Mouse (Mus musculus): ENCODE measurements around the gene Kcnh1. TPM values are rescaled to one million over a fixed set of nuclear protein-coding genes. Genes with fewer than 3 reads are reported as not detected.

Gene Kcnh1
- total and polyA plus RNA-seq, 3 experiments = not detected

- Histone ChIP-seq H3K4me1 (ENCODE audit: control insufficient read depth in 1 of 2, insufficient read depth in 2 of 2) (no peaks in the 10 kb centered on the region), H3K79me2 (replicated peaks; ENCODE audit: control insufficient read depth, extremely low read depth, insufficient read depth, poor library complexity, severe bottlenecking) (no peaks in the 10 kb centered on the region), H3K4me2 (ENCODE audit: insufficient read depth, low read depth, poor library complexity, severe bottlenecking) (no peak overlapping the region), H3K4me3 (replicated peaks in 1 of 3; ENCODE audit: low read depth in 2 of 3, low read length in 2 of 3, poor library complexity in 1 of 3) (no peak overlapping the region), H3K9me3 (replicated peaks; ENCODE audit: low read length) (no peaks in the 10 kb centered on the region), H3K27ac (ENCODE audit: insufficient read depth, low read depth) (no peak overlapping the region), H3K27me3 (replicated peaks) (peaks cover 71% of the 10 kb centered on the region), H3K9ac (ENCODE audit: insufficient read depth, low read depth) (no peak overlapping the region), H3K36me3 (replicated peaks in 1 of 2; ENCODE audit: control insufficient read depth in 1 of 2, insufficient read depth in 1 of 2, low read length in 1 of 2) (no peaks in the 10 kb centered on the region)
- in situ Hi-C loops (cut with MboI; ENCODE audit: low pct_ligation_motif_present, low pct_unique_long_range_greater_than_20kb, low sequenced_read_pairs) (no loop called here), dilution Hi-C loops (cut with MboI; ENCODE audit: extremely low pct_ligation_motif_present, extremely low pct_unique_long_range_greater_than_20kb, low sequenced_read_pairs) (no loop called here)
- no peak for TF ChIP-seq IRF4 (IDR thresholded peaks at IDR 0.05; ENCODE audit: low read depth, low read length)
- TF ChIP-seq MAFK (IDR thresholded peaks at IDR 0.05; ENCODE audit: insufficient replicate concordance, low read length) = no peak
- no peak for DNase-seq (ENCODE audit: extremely low read depth)
Measured at GRCm38 (mm10) chr1:192284340-192284739, 93.8 kb downstream of the Kcnh1 start.

GRCm38 (mm10) chr1:192284950-192285349 is 94.4 kb downstream of the Kcnh1 start:
- H3K9me3 ChIP-seq (replicated peaks; ENCODE audit: low read length) = no peaks in the 10 kb centered on the region
- H3K4me1 ChIP-seq (ENCODE audit: control insufficient read depth in 1 of 2, insufficient read depth in 2 of 2) = no peaks in the 10 kb centered on the region
- H3K9ac ChIP-seq (ENCODE audit: insufficient read depth, low read depth) = no peak overlapping the region
- TF ChIP-seq ZKSCAN1 (IDR thresholded peaks at IDR 0.05; ENCODE audit: borderline replicate concordance, low read depth, low read length) (no peak), SMC3 (IDR thresholded peaks at IDR 0.05; ENCODE audit: low read depth, low read length) (no peak), KAT2A (IDR thresholded peaks at IDR 0.05; ENCODE audit: insufficient replicate concordance, low read length) (no peak), BHLHE40 (IDR thresholded peaks at IDR 0.05; ENCODE audit: low read depth, low read length) (no peak), RAD21 (IDR thresholded peaks at IDR 0.05; ENCODE audit: low read depth, low read length) (no peak), JUN (IDR thresholded peaks at IDR 0.05; ENCODE audit: insufficient read depth, low read depth, low read length) (no peak), MAX (IDR thresholded peaks at IDR 0.05; ENCODE audit: low read length) (no peak), PAX5 (IDR thresholded peaks at IDR 0.05; ENCODE audit: low read length) (no peak), JUND (conservative IDR thresholded peaks at IDR 0.05; ENCODE audit: low read depth, low read length) (no peak), TBP (conservative IDR thresholded peaks at IDR 0.05; ENCODE audit: low read depth, low read length) (no peak), E2F4 (IDR thresholded peaks at IDR 0.05; ENCODE audit: insufficient replicate concordance, low read depth, low read length) (no peak), SIN3A (IDR thresholded peaks at IDR 0.05; ENCODE audit: low read length) (no peak), IRF4 (IDR thresholded peaks at IDR 0.05; ENCODE audit: low read depth, low read length) (no peak), EP300 (IDR thresholded peaks at IDR 0.05; ENCODE audit: low read length) (no peak), NELFE (IDR thresholded peaks at IDR 0.05; ENCODE audit: low read depth, low read length) (no peak)
- H3K79me2 ChIP-seq (replicated peaks; ENCODE audit: control insufficient read depth, extremely low read depth, insufficient read depth, poor library complexity, severe bottlenecking) = no peaks in the 10 kb centered on the region
- H3K27ac ChIP-seq (ENCODE audit: insufficient read depth, low read depth) = no peak overlapping the region
- DNase-seq (ENCODE audit: extremely low read depth) = no peak
- peaks cover 73% of the 10 kb centered on the region for H3K27me3 ChIP-seq (replicated peaks)
- no peak overlapping the region for H3K4me3 ChIP-seq (replicated peaks in 1 of 3; ENCODE audit: low read depth in 2 of 3, low read length in 2 of 3, poor library complexity in 1 of 3)
- dilution Hi-C loops (cut with MboI; ENCODE audit: extremely low pct_ligation_motif_present, extremely low pct_unique_long_range_greater_than_20kb, low sequenced_read_pairs) (no loop called here), in situ Hi-C loops (cut with MboI; ENCODE audit: low pct_ligation_motif_present, low pct_unique_long_range_greater_than_20kb, low sequenced_read_pairs) (no loop called here)
- H3K36me3 ChIP-seq (replicated peaks in 1 of 2; ENCODE audit: control insufficient read depth in 1 of 2, insufficient read depth in 1 of 2, low read length in 1 of 2) = no peaks in the 10 kb centered on the region
- no peak overlapping the region for H3K4me2 ChIP-seq (ENCODE audit: insufficient read depth, low read depth, poor library complexity, severe bottlenecking)

Measured in CH12.LX (cell line).